Mouse (Mus musculus) kidney, embryonic 15.5 days (tissue): Measurements from ENCODE around the gene Pla2g6. TPM values are rescaled to one million over a fixed set of nuclear protein-coding genes. Genes with fewer than 3 reads are reported as not detected.

Experiments
- ATAC-seq: fragments of 200-750 bp; cut with Nextera tagmentation; replicated peaks from 2 replicates; pipeline ENCODE4 v1.8.0; 2017; ENCODE audit warnings: moderate TSS enrichment; ENCODE audit not compliant: low FRiP score
- H3K27ac ChIP-seq: fragments of 300-500 bp; sonication (generic); 2 replicates; pipeline ENCODE4 v1.5.1; 2015; ENCODE audit warnings: mild to moderate bottlenecking, inconsistent platforms
- H3K27me3 ChIP-seq: fragments of 300-500 bp; sonication (generic); 2 replicates; pipeline ENCODE4 v1.6.1; 2015; ENCODE audit warnings: inconsistent platforms
- H3K36me3 ChIP-seq: fragments of 300-500 bp; sonication (generic); 2 replicates; pipeline ENCODE4 v1.6.1; 2015; ENCODE audit warnings: inconsistent platforms
- H3K4me1 ChIP-seq: fragments of 300-500 bp; sonication (generic); 2 replicates; pipeline ENCODE4 v1.6.1; 2015; ENCODE audit warnings: inconsistent platforms
- H3K4me2 ChIP-seq: fragments of 300-500 bp; sonication (generic); 2 replicates; pipeline ENCODE4 v1.6.1; 2015; ENCODE audit warnings: moderate library complexity, mild to moderate bottlenecking, inconsistent platforms
- H3K4me3 ChIP-seq: fragments of 300-500 bp; sonication (generic); replicated peaks from 2 replicates; pipeline ENCODE4 v1.5.1; 2015; ENCODE audit warnings: mild to moderate bottlenecking, inconsistent platforms
- H3K9ac ChIP-seq: fragments of 300-500 bp; sonication (generic); 2 replicates; pipeline ENCODE4 v1.6.1; 2015; ENCODE audit warnings: mild to moderate bottlenecking, inconsistent platforms
- H3K9me3 ChIP-seq: fragments of 300-500 bp; sonication (generic); replicated peaks from 2 replicates; pipeline ENCODE4 v1.6.1; 2016; ENCODE audit warnings: inconsistent platforms
- WGBS: fragments of 180-500 bp; shearing (Covaris S2); methylation state at CpG from one replicate; pipeline ENCODE4 v1.1.7; 2015; ENCODE audit warnings: mixed read lengths; 5-methylcytosine and 5-hydroxymethylcytosine counted together
- polyA plus RNA-seq: library from polyadenylated mRNA; unstranded; fragments of >200 nt; fragmentation: Nextera tagmentation; extraction: Ambion mirVana; gene quantifications from 2 replicates; pipeline ENCODE4 v1.2.1, GENCODE M21; 2015

Pla2g6 gene
- polyA plus RNA-seq, 1 experiment from 2014 or later = 17.7 TPM

GRCm38 (mm10) chr15:79283371-79283770 lies 44.8 kb downstream of the Pla2g6 start:
- no peak overlapping the region for H3K27ac ChIP-seq
- H3K9ac ChIP-seq = no peak overlapping the region
- H3K4me1 ChIP-seq = peaks cover 34% of the 10 kb centered on the region
- H3K4me3 ChIP-seq = no peak overlapping the region
- no peaks in the 10 kb centered on the region for H3K9me3 ChIP-seq
- no peak for ATAC-seq
- no peaks in the 10 kb centered on the region for H3K27me3 ChIP-seq
- H3K4me2 ChIP-seq = no peak overlapping the region
- H3K36me3 ChIP-seq = peaks cover 12% of the 10 kb centered on the region
- 80% methylated on average over 4 of the region's 4 CpGs for WGBS

DNA sequence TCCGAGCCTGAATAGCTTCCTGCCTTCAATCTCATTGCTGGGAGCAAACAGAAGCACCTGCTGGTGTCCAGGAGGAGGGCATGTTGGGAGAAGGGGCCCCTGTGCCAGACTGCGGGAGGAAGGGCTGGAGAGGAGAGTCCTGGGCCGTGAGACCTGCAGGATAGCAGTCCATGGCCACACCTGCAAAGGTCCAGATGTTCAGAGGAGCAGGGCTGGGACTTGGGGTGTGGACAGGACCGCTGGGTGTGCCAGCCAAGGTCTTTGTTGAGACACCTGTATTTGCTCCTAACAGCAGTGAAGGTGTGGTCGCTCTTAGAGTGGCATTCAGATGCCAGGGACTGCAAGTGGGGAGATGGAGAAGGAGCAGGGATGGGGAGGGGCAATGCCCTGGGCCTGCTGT lies 45.8 kb downstream of the Pla2g6 start:
- ATAC-seq = no peak
- H3K27ac ChIP-seq = no peak overlapping the region
- no peaks in the 10 kb centered on the region for H3K27me3 ChIP-seq
- no peaks in the 10 kb centered on the region for H3K9me3 ChIP-seq
- peaks cover 34% of the 10 kb centered on the region for H3K4me1 ChIP-seq
- H3K9ac ChIP-seq = no peak overlapping the region
- no peak overlapping the region for H3K4me2 ChIP-seq
- H3K4me3 ChIP-seq = no peak overlapping the region
- 82% methylated on average over 5 of the region's 5 CpGs for WGBS
- H3K36me3 ChIP-seq = peaks cover 8% of the 10 kb centered on the region; the same call in 1 of the 2 replicates

DNA sequence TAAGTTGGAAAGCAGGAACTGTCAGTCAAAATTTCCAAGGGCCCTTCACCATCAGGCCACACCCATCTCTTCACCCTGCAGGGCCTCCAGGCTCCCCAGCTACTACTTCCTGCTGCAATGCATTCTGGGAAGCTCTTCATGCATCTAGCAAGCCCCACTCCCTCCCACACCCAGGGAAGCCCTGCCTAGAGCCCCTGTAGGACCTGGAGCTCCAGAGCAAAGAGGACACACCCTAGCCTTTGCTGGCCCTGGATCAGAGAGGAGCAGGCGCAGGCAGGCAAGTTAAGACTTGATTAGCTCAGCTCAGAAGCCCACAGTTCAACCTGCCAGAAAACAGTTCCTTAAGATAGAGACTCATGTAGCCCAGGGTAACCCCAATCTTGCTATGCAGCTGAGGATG lies 46.8 kb downstream of the Pla2g6 start:
- Histone ChIP-seq H3K4me3 (no peak overlapping the region), H3K9ac (no peak overlapping the region), H3K36me3 (peaks cover 5% of the 10 kb centered on the region; the same call in 1 of the 2 replicates), H3K9me3 (no peaks in the 10 kb centered on the region), H3K27me3 (no peaks in the 10 kb centered on the region), H3K4me1 (peaks cover 25% of the 10 kb centered on the region), H3K4me2 (no peak overlapping the region), H3K27ac (no peak overlapping the region)
- no peak for ATAC-seq
- WGBS = 81% methylated on average over 1 of the region's 1 CpGs

GRCm38 (mm10) chr15:79280850-79281249 lies 47.3 kb downstream of the Pla2g6 start:
- 51% methylated on average over 5 of the region's 5 CpGs for WGBS
- no peak overlapping the region for H3K9ac ChIP-seq
- no peak overlapping the region for H3K4me3 ChIP-seq
- no peaks in the 10 kb centered on the region for H3K27me3 ChIP-seq
- H3K4me1 ChIP-seq = peaks cover 20% of the 10 kb centered on the region
- H3K36me3 ChIP-seq = no peaks in the 10 kb centered on the region
- no peak for ATAC-seq
- no peak overlapping the region for H3K4me2 ChIP-seq
- no peaks in the 10 kb centered on the region for H3K9me3 ChIP-seq
- no peak overlapping the region for H3K27ac ChIP-seq

GRCm38 (mm10) chr15:79280209-79280608 lies 48.0 kb downstream of the Pla2g6 start:
- 24% methylated on average over 6 of the region's 6 CpGs for WGBS
- Histone ChIP-seq H3K4me1 (peaks cover 14% of the 10 kb centered on the region), H3K9me3 (no peaks in the 10 kb centered on the region), H3K27ac (no peak overlapping the region), H3K9ac (no peak overlapping the region), H3K36me3 (no peaks in the 10 kb centered on the region), H3K4me3 (no peak overlapping the region), H3K27me3 (no peaks in the 10 kb centered on the region), H3K4me2 (no peak overlapping the region)
- no peak for ATAC-seq

- 58% methylated on average over 10 of the region's 10 CpGs for WGBS
- ATAC-seq = no peak
- Histone ChIP-seq H3K9ac (no peak overlapping the region), H3K4me1 (peaks cover 4% of the 10 kb centered on the region; the same call in 1 of the 2 replicates), H3K4me2 (no peak overlapping the region), H3K9me3 (no peaks in the 10 kb centered on the region), H3K4me3 (no peak overlapping the region), H3K27me3 (no peaks in the 10 kb centered on the region), H3K36me3 (no peaks in the 10 kb centered on the region), H3K27ac (no peak overlapping the region)
These were observed 50.5 kb downstream of the Pla2g6 start for GRCm38 (mm10) chr15:79277728-79278127.

DNA sequence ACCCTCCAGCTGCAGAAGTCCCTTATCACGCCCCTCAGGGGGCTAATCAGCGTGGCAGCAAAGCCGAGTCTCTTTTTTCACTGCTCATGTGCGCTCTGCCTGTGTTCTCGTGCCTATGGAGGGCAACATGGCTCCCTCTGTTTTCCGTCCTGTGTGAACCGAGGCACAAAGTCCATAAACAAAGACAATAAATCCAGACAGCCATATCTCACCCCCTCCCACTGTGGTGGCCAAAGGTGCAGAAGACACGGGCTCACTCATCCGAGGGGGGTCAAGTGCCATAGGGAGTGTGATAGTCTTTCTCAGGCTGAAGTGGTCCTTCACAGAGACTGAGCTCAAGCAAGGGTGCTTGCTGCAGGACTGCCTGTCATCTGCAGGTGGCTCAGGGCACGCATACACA lies 55.2 kb downstream of the Pla2g6 start:
- Histone ChIP-seq H3K4me2 (no peak overlapping the region), H3K36me3 (no peaks in the 10 kb centered on the region), H3K9me3 (no peaks in the 10 kb centered on the region), H3K9ac (no peak overlapping the region), H3K27ac (no peak overlapping the region), H3K4me1 (peaks cover 14% of the 10 kb centered on the region), H3K27me3 (peaks cover 17% of the 10 kb centered on the region), H3K4me3 (no peak overlapping the region)
- WGBS = 44% methylated on average over 10 of the region's 10 CpGs
- ATAC-seq = peak; percentile 49

DNA sequence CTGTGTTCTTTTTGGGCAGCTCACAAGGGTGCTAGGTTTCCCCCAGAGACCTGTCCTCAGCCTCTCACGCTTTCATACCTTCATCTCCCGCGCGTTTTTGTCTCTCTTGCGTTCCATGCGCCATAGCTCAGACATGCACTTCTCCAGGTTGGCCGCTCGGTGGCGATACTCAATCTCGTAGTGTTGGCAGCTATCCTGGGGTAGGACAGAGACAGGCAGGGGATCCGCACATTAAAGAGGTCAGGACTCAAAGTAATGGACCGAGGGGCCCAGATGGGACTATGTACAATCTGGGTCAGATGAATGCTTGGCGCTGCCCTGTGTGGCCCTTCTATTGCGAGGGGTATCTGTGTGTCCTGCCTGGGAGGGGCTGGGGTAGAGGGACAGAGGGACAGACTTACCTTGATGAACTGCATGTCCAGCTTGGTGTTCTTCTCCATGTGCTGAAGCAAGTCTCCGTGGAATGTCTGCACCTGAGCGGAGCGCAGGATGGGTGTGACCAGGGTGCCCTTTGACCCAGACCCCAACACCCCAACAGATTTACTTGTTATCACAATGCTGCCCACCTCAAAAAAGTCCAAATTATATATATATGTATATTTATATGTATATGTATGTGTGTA lies 57.0 kb downstream of the Pla2g6 start:
- H3K4me1 ChIP-seq = peaks cover 14% of the 10 kb centered on the region
- H3K27me3 ChIP-seq = peaks cover 30% of the 10 kb centered on the region
- H3K4me3 ChIP-seq = peak overlapping the region; percentile 40
- no peaks in the 10 kb centered on the region for H3K9me3 ChIP-seq
- ATAC-seq = no peak; the same call in 1 of the 2 replicates
- whole genome bisulfite sequencing = 13% methylated on average over 17 of the region's 17 CpGs
- no peaks in the 10 kb centered on the region for H3K36me3 ChIP-seq
- H3K4me2 ChIP-seq = peak overlapping the region; percentile 81
- H3K9ac ChIP-seq = no peak overlapping the region
- H3K27ac ChIP-seq = no peak overlapping the region

GRCm38 (mm10) chr15:79270317-79271123 lies 57.7 kb downstream of the Pla2g6 start:
- Histone ChIP-seq H3K27me3 (peaks cover 36% of the 10 kb centered on the region), H3K4me2 (peak overlapping the region; percentile 81), H3K4me1 (peaks cover 14% of the 10 kb centered on the region), H3K27ac (0 out of 2 replicates have a peak overlapping the region, but pooled peaks have one; percentile 14), H3K9ac (peak overlapping the region; percentile 12; the same call in 1 of the 2 replicates), H3K36me3 (no peaks in the 10 kb centered on the region), H3K9me3 (no peaks in the 10 kb centered on the region), H3K4me3 (peak overlapping the region; percentile 40)
- peak; percentile 52; the same call in 1 of the 2 replicates for ATAC-seq
- 2% methylated on average over 33 of the region's 33 CpGs for WGBS

DNA sequence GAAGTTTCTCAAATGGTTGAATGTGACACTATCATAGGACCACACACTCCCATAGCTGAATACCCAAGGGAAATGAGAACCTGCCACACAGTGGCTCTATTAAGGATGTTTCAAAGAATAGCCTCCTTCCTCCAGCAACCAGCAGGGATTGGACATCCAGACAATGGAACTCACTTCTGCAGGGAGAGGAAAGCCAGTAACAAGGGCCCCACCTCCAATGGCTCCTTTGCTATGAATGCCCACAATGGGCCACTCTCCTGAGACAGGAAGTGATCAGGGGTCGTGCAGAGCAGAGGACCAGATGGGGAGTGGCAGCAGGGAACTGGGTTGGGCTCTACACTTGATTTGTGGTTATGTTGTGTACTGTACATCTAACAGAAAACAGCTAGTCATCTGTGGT lies 59.7 kb downstream of the Pla2g6 start:
- Histone ChIP-seq H3K4me3 (no peak overlapping the region), H3K27ac (no peak overlapping the region), H3K9ac (no peak overlapping the region), H3K27me3 (peaks cover 43% of the 10 kb centered on the region), H3K4me1 (peaks cover 14% of the 10 kb centered on the region), H3K4me2 (no peak overlapping the region), H3K36me3 (no peaks in the 10 kb centered on the region), H3K9me3 (no peaks in the 10 kb centered on the region)
- 29% methylated on average over 1 of the region's 1 CpGs for WGBS
- ATAC-seq = no peak

DNA sequence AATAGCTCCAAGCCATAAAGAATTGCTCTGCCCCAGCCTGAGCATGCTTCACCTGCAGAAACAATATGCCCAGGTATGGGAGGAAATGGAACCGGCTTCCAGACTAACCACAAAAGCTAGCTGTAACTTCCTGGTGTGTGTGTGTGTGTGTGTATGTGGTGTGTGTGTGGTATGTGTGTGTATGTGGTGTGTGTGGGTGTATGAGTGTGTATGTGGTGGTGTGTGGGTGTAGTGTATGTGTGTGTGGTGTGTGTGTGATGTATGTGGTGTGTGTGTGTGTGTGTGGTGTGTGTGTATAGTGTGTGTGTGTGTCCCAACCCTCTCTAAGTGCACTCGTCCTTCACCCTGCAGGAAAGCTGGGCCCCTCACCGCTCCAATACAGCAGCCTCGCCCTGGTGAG lies 62.8 kb downstream of the Pla2g6 start:
- 59% methylated on average over 4 of the region's 4 CpGs for WGBS
- no peaks in the 10 kb centered on the region for H3K36me3 ChIP-seq
- no peak overlapping the region for H3K4me2 ChIP-seq

GRCm38 (mm10) chr15:79263726-79264125 lies 64.5 kb downstream of the Pla2g6 start:
- H3K27me3 ChIP-seq = peaks cover 66% of the 10 kb centered on the region
- no peaks in the 10 kb centered on the region for H3K9me3 ChIP-seq
- no peak overlapping the region for H3K9ac ChIP-seq
- no peak overlapping the region for H3K27ac ChIP-seq
- no peak for ATAC-seq
- H3K4me1 ChIP-seq = peaks cover 32% of the 10 kb centered on the region
- WGBS = 91% methylated on average over 6 of the region's 6 CpGs
- H3K4me2 ChIP-seq = no peak overlapping the region
- no peak overlapping the region for H3K4me3 ChIP-seq
- no peaks in the 10 kb centered on the region for H3K36me3 ChIP-seq

More for the DNA sequence above, 62.8 kb downstream of the Pla2g6 start:
- Histone ChIP-seq H3K4me3 (no peak overlapping the region), H3K27me3 (peaks cover 62% of the 10 kb centered on the region), H3K9ac (no peak overlapping the region), H3K9me3 (no peaks in the 10 kb centered on the region), H3K4me1 (peaks cover 26% of the 10 kb centered on the region), H3K27ac (no peak overlapping the region)
- ATAC-seq = no peak
